Mouse (Mus musculus): ENCODE data around the gene Fto.

Gene Fto

GRCm38 (mm10) chr8:91357493-91358014 is 44.2 kb downstream of the Fto start:
- DNase-seq (ENCODE audit: low spot score in 2 of 2): no peak

GRCm38 (mm10) chr8:91358016-91358415 is 44.7 kb downstream of the Fto start:
- no peak for DNase-seq (ENCODE audit: low spot score in 2 of 2)

DNA sequence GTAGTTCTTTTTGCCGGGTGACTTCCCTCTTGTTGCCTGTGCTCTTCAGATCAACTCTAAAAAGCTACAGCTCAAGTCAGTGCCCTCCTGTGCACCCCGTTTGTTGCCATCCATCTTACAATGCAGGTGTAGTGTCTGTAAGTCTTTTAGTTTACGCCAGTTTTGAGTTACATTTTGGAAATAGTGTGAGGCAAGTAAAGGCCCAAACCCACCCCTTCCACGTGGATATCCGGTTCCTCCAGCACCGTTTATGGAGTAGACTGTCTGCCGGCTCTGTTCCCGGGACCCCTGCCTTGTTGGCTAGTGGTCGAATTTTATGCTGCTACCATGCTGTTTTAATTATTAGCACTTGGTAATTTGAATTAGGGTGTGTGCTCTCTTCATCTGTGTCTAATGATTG is 46.2 kb downstream of the Fto start:
- DNase-seq (ENCODE audit: low spot score in 2 of 2): no peak

GRCm38 (mm10) chr8:91360644-91361357 is 47.5 kb downstream of the Fto start:
- DNase-seq (ENCODE audit: low spot score in 2 of 2): no peak

DNA sequence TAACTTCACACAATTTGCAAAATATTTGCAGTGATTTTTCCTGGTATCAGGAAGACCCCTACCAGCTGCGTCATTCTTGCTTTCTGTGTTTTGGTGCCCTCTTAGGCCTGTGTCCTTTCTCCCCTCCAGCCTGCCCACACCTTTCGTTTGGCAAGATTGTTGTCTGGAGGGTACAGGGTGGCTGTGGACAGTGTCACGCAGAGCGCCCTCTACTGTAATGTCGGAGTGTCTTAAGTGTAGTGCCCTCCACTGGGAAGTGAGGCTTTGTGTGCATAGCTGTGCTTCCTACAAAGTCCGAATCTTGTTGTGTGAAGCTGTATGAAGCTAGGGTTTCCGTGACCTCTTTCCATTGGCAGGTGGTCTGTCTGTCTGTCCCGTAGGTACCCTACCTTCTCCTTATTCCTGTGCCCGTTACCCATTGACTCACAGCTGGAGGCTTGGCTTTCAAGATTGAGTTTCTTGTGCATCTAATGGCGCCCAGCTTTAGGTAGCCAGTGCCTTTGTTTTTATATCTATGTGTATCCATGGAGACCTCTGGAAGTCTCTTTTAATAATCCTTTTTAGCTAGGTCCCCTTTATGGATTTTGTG is 50.0 kb downstream of the Fto start:
- DNase-seq (ENCODE audit: low spot score in 2 of 2): no peak

GRCm38 (mm10) chr8:91364216-91364615 is 50.9 kb downstream of the Fto start:
- no peak for DNase-seq (ENCODE audit: low spot score in 2 of 2)

- DNase-seq (ENCODE audit: low spot score in 2 of 2): no peak
Observed at GRCm38 (mm10) chr8:91365804-91366203, 52.5 kb downstream of the Fto start.

GRCm38 (mm10) chr8:91370899-91371298 is 57.6 kb downstream of the Fto start:
- DNase-seq (ENCODE audit: low spot score in 2 of 2): no peak

GRCm38 (mm10) chr8:91371995-91372394 is 58.7 kb downstream of the Fto start:
- peak in 1 of 2 experiments; percentile 24 for DNase-seq (ENCODE audit: low spot score in 2 of 2)

DNA sequence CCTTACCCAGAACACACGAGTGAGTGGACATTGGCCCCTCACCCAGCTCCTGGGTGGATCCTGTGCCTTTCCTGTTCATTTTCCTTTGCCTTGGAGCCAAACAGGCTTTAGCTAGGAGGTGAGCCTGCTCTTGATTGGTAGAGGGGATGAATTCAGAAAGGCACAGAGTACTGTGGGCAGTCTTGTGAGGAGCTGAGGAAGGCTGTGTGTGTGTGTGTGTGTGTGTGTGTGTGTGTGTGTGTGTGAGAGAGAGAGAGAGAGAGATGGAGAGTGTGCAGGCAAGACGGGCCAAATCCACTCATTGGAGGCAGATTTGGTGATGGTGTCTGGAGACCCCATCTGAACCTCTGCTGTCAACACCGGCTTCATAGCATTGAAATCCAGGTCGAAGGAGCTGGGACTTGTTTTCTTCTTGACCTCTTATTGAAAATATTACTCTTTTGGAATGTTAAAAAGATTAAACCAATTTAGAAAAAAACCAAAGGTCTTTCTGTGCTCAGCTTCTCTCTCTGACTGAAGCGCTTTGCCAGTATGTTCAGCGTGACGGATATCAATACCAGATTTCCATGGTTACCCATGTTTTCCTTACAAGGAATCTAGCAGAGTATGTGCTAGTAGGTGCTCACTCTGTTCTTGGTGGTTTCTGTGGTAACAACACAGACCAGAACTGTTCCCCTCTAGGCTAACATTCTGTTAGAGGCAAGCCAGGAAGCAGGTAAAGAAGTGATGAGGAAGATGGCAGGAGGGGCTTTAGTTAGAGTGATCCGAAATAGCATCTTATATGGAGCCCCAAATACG is 59.7 kb downstream of the Fto start:
- DNase-seq (ENCODE audit: low spot score in 2 of 2): no peak

GRCm38 (mm10) chr8:91375054-91375938 is 62.0 kb downstream of the Fto start:
- DNase-seq (ENCODE audit: low spot score in 2 of 2): no peak

DNA sequence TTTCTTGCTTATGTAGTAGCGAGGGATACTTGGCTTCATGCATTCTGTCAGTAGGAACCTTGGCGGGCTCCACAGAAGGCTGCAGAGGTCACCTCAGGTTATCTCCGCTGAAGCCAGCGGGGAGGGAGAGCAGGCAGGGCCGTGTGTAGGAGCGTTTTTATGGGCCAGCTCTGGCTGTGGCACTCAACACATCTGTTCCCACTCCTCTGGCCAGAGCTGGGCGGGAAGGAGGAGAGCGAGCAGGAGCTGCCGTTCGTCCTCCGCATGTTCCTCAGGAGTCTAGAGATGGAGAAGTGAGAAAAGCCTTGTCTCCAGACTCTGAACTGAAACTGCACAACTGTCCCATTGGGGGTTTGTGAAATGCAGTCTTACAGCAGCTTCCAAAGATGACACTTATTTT is 63.5 kb downstream of the Fto start:
- peak in 1 of 2 experiments; percentile 30 for DNase-seq (ENCODE audit: low spot score in 2 of 2)

DNA sequence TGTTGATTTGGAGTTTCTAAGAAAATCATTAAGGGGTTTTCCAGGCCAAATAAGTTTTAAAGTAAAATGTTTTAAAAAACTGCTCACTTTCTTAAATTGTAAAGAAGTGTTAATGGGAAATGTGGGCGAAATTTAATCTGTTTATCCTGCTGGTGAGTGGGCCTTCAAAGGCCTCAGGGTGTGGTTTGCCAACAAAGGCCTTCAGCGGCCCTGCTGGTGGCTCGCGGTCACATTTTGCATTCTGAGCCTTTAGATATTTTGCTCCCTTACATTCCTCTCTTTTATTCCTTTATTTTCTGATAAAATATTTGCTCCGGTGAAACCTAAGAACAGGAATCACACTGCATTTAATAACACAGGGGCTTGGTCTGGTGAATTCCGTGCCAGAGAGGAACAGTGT is 64.0 kb downstream of the Fto start:
- no peak for DNase-seq (ENCODE audit: low spot score in 2 of 2)

DNA sequence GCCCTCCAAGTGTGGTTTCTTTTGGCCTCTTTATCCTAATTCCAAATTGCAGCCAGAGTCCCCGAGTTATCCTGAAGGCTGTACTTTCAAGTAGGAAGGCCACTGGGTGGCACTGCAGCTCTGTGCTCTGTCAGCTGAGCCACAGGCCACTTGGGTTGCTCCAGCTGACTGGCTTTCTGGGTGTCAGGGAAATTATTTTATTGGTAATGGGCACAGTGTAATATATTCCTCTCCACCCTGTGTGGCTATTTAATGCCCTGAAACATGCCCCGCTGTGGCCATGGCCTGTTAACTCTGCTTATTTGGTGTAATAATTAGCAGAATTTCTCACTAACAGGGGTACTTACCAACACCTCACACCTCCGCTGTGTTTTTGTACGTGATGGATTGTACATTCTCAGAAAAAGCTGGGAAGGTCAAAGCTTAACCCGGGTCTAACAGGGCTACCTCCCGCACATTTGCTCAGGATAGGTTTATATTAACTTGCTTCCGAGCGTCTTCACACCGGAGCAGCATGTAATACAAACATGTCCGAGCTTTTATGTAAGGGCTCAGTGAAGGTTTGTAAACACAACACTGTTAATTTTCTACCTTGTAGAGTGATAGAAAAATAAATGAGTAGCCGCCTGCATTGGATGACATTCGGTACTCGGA is 65.6 kb downstream of the Fto start:
- DNase-seq (ENCODE audit: low spot score in 2 of 2): peak; percentile 48 to 76

DNA sequence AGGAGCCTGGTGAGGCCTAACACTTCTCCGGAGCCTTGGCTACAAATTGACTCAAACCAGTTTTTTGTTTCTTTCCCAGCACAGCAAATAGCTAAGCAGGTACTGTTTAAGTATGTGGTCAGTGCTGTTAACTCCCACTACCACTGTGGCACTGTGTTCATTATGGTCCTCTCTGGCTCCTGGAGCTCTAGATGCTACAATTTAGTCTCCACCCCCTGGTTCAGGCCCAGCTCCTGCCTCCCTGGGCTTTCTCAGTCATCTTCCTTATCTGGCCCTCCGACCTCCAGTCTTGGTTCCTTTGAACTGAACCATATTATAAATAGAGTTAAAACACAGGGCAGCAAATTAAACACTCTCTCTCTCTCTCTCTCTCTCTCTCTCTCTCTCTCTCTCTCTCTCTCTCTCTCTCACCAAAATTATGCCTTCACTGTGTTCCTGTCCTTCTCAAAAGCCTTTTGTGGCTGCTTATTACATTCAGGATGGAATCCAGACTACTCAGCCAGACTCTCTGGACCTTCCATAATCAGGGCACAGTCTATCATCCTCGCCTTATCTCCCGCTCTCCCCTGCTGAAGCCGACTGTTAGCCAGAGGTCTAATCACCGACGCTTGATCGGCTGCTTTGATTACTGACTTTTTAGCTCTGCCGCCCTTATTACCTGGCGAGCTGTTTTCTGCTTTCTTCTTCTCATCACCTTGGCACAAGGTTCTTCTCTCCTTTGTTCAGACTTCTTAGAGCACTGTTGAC is 67.6 kb downstream of the Fto start:
- no peak for DNase-seq (ENCODE audit: low spot score in 2 of 2)

- DNase-seq (ENCODE audit: low spot score in 2 of 2): peak; percentile 35 to 71
Observed at GRCm38 (mm10) chr8:91381543-91382106, 68.3 kb downstream of the Fto start.

DNA sequence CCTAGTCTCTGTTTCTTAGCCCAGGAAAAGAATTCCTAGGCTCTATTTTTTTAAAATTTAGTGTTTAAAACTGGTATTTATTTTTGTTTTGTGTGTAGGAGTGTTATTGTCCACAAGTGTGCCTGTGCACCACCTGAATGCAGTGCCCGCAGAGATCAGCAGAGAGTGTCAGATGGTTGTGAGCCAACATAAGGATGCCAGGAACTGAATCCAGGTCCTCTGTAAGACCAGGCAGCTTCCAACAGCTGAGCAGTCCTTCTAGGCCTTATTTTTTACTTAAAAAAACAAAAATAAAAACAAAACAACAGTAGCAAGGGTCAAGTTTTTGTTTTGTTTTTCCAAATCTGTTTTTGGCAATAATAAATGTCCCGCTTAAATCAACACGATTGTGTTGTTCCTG is 69.9 kb downstream of the Fto start:
- no peak for DNase-seq (ENCODE audit: low spot score in 2 of 2)

GRCm38 (mm10) chr8:91383811-91384210 is 70.5 kb downstream of the Fto start:
- no peak for DNase-seq (ENCODE audit: low spot score in 2 of 2)

DNA sequence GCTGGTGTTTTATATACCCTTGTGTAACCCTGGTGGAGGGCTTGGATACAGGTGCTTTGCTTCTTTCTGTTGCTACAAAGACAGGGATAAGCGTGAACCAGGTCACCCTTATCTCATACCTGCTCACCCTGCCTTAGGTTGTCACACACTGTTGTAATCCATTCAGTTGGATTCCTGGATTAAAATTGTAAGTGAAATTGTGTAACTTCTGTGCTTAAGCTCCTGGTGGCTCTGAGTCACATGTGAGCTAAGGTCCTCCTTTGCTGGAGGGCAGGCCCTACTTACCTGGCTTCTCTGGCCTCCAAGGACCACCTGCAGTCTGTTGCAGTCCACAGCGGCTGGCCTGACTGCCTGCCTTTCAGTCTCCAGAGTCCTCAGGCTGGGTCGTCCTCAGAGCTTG is 71.1 kb downstream of the Fto start:
- no peak for DNase-seq (ENCODE audit: low spot score in 2 of 2)

GRCm38 (mm10) chr8:91385808-91386207 is 72.5 kb downstream of the Fto start:
- no peak for DNase-seq (ENCODE audit: low spot score in 2 of 2)
